Mouse (Mus musculus) embryonic facial prominence, embryonic 12.5 days (tissue): ENCODE data around the gene Atg16l2. TPM values are rescaled to one million over a fixed set of nuclear protein-coding genes. Genes with fewer than 3 reads are reported as not detected.

Source experiments
- ATAC-seq: fragments of 200-750 bp; cut with Nextera tagmentation; 2 replicates; pipeline ENCODE4 v1.8.0; 2017; ENCODE audit not compliant: insufficient number of reproducible peaks, insufficient read depth, low FRiP score, low TSS enrichment
- H3K27ac ChIP-seq: fragments of 300-500 bp; sonication (generic); 2 replicates; pipeline ENCODE4 v1.5.1; 2016; ENCODE audit warnings: mild to moderate bottlenecking
- H3K27me3 ChIP-seq: fragments of 300-500 bp; sonication (generic); 2 replicates; pipeline ENCODE4 v1.6.1; 2016; ENCODE audit warnings: mild to moderate bottlenecking, moderate library complexity
- H3K36me3 ChIP-seq: fragments of 300-500 bp; sonication (generic); 2 replicates; pipeline ENCODE4 v1.6.1; 2016; ENCODE audit warnings: mild to moderate bottlenecking
- H3K4me1 ChIP-seq: fragments of 300-500 bp; sonication (generic); 2 replicates; pipeline ENCODE4 v1.6.1; 2016
- H3K4me2 ChIP-seq: fragments of 300-500 bp; sonication (generic); replicated peaks from 2 replicates; pipeline ENCODE4 v1.6.1; 2016; ENCODE audit warnings: mild to moderate bottlenecking, moderate library complexity
- H3K4me3 ChIP-seq: fragments of 300-500 bp; sonication (generic); 2 replicates; pipeline ENCODE4 v1.5.1; 2016; ENCODE audit warnings: mild to moderate bottlenecking
- H3K9ac ChIP-seq: fragments of 300-500 bp; sonication (generic); 2 replicates; pipeline ENCODE4 v1.6.1; 2016; ENCODE audit warnings: mild to moderate bottlenecking, moderate library complexity
- H3K9me3 ChIP-seq: fragments of 300-500 bp; sonication (generic); 2 replicates; pipeline ENCODE4 v1.6.1; 2016; ENCODE audit warnings: mild to moderate bottlenecking, moderate library complexity
- WGBS: fragments of 180-500 bp; shearing (Covaris S2); methylation state at CpG from one replicate; pipeline ENCODE4 v1.1.7; 2016; 5-methylcytosine and 5-hydroxymethylcytosine counted together
- polyA plus RNA-seq: library from polyadenylated mRNA; unstranded; fragments of >200 nt; fragmentation: Nextera tagmentation; extraction: Ambion mirVana; gene quantifications from 2 replicates; pipeline ENCODE4 v1.2.1, GENCODE M21; 2016

The Atg16l2 gene
- polyA plus RNA-seq, 1 experiment from 2014 or later, result 18.1 TPM

- H3K9ac ChIP-seq, result no peak overlapping the region
- peak overlapping the region; percentile 56 for H3K4me3 ChIP-seq
- H3K27ac ChIP-seq, result 0 out of 2 replicates have a peak overlapping the region, but pooled peaks have one; percentile 87
- H3K4me1 ChIP-seq, result 0 out of 2 replicates have a peak, but pooled peaks cover 3% of the 10 kb centered on the region
- no peaks in the 10 kb centered on the region for H3K9me3 ChIP-seq
- no peaks in the 10 kb centered on the region for H3K27me3 ChIP-seq
- H3K4me2 ChIP-seq, result peak overlapping the region; percentile 49
- no peaks in the 10 kb centered on the region for H3K36me3 ChIP-seq
- WGBS, result 35% methylated on average over 5 of the region's 5 CpGs
- no peak; the same call in none of the 2 replicates for ATAC-seq
These were observed 7.9 kb upstream of the Atg16l2 start for GRCm38 (mm10) chr7:101309985-101310326.

GRCm38 (mm10) chr7:101306841-101307240, 4.8 kb upstream of the Atg16l2 start:
- Histone ChIP-seq H3K4me1 (0 out of 2 replicates have a peak, but pooled peaks cover 3% of the 10 kb centered on the region), H3K27ac (no peak overlapping the region)
- WGBS, result 34% methylated on average over 2 of the region's 2 CpGs

GRCm38 (mm10) chr7:101302691-101303090, 640 bp upstream of the Atg16l2 start:
- H3K27ac ChIP-seq, result no peak overlapping the region
- peak overlapping the region; percentile 71 for H3K4me3 ChIP-seq
- H3K9ac ChIP-seq, result peak overlapping the region; percentile 54; the same call in 1 of the 2 replicates
- peaks cover 16% of the 10 kb centered on the region for H3K27me3 ChIP-seq
- ATAC-seq, result no peak
- H3K9me3 ChIP-seq, result no peaks in the 10 kb centered on the region
- no peaks in the 10 kb centered on the region for H3K36me3 ChIP-seq
- peaks cover 12% of the 10 kb centered on the region for H3K4me1 ChIP-seq
- H3K4me2 ChIP-seq, result peak overlapping the region; percentile 78
- WGBS, result 24% methylated on average over 7 of the region's 7 CpGs

More at GRCm38 (mm10) chr7:101306841-101307240, 4.8 kb upstream of the Atg16l2 start:
- H3K36me3 ChIP-seq, result no peaks in the 10 kb centered on the region
- H3K4me2 ChIP-seq, result no peak overlapping the region
- H3K27me3 ChIP-seq, result no peaks in the 10 kb centered on the region
- ATAC-seq, result no peak
- no peak overlapping the region for H3K4me3 ChIP-seq
- no peaks in the 10 kb centered on the region for H3K9me3 ChIP-seq
- H3K9ac ChIP-seq, result no peak overlapping the region

DNA sequence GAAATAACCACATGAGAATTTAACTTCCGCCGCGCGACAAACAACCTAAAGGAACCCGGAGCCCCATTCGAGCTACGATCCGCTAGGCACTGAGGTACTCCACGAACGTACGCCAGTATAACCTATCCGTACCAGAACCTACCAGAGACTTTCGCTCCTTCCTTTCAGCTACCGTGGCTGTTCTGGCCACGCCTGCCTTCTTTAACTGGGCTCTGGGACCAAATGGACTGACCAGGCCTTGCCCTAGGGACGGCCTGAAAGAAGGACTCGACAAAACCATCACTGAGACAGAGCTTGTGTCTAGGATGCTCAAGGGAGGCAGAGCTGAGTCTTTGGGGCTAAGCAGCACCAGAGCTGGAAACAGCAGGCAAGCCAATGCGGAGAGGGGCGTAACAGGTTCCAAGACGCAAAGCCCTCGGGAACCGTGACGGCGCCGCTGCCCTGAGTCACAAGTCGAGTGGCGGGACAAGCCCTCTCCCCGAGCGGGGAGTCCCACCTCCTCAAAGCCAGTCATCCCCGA, 630 bp downstream of the Atg16l2 start:
- Histone ChIP-seq H3K36me3 (no peaks in the 10 kb centered on the region), H3K9ac (peak overlapping the region; percentile 54), H3K4me2 (peak overlapping the region; percentile 78), H3K4me1 (peaks cover 17% of the 10 kb centered on the region), H3K4me3 (peak overlapping the region; percentile 71), H3K27ac (no peak overlapping the region; the same call in 1 of the 2 replicates), H3K9me3 (no peaks in the 10 kb centered on the region), H3K27me3 (peaks cover 22% of the 10 kb centered on the region)
- under 1% methylated on average over 30 of the region's 30 CpGs for WGBS
- ATAC-seq, result 0 out of 2 replicates have a peak, but pooled peaks have one; percentile 0

- no peak for ATAC-seq
- H3K27ac ChIP-seq, result no peak overlapping the region
- H3K4me1 ChIP-seq, result peaks cover 19% of the 10 kb centered on the region
- no peaks in the 10 kb centered on the region for H3K36me3 ChIP-seq
- no peak overlapping the region for H3K9ac ChIP-seq
- WGBS, result 77% methylated on average over 3 of the region's 3 CpGs
- H3K27me3 ChIP-seq, result peaks cover 29% of the 10 kb centered on the region
- no peak overlapping the region for H3K4me3 ChIP-seq
- no peak overlapping the region for H3K4me2 ChIP-seq
- no peaks in the 10 kb centered on the region for H3K9me3 ChIP-seq
These were observed 3.7 kb downstream of the Atg16l2 start for GRCm38 (mm10) chr7:101298375-101298774.

GRCm38 (mm10) chr7:101297023-101297405, 5.0 kb downstream of the Atg16l2 start:
- H3K4me3 ChIP-seq, result peak overlapping the region; percentile 30
- H3K9ac ChIP-seq, result peak overlapping the region; percentile 25
- H3K4me1 ChIP-seq, result peaks cover 19% of the 10 kb centered on the region
- H3K9me3 ChIP-seq, result no peaks in the 10 kb centered on the region
- peak overlapping the region; percentile 65 for H3K4me2 ChIP-seq
- WGBS, result 21% methylated on average over 8 of the region's 8 CpGs
- ATAC-seq, result peak; percentile 49; the same call in 1 of the 2 replicates
- H3K27ac ChIP-seq, result no peak overlapping the region
- H3K36me3 ChIP-seq, result no peaks in the 10 kb centered on the region
- peaks cover 29% of the 10 kb centered on the region for H3K27me3 ChIP-seq

GRCm38 (mm10) chr7:101296252-101297022, 5.6 kb downstream of the Atg16l2 start:
- Histone ChIP-seq H3K27me3 (peaks cover 29% of the 10 kb centered on the region), H3K9me3 (no peaks in the 10 kb centered on the region), H3K9ac (peak overlapping the region; percentile 25), H3K4me2 (peak overlapping the region; percentile 65), H3K4me3 (peak overlapping the region; percentile 30), H3K36me3 (no peaks in the 10 kb centered on the region), H3K27ac (no peak overlapping the region), H3K4me1 (peaks cover 19% of the 10 kb centered on the region)
- 10% methylated on average over 35 of the region's 35 CpGs for WGBS
- peak; percentile 72 for ATAC-seq

GRCm38 (mm10) chr7:101295438-101295837, 6.6 kb downstream of the Atg16l2 start:
- peaks cover 2% of the 10 kb centered on the region; the same call in 1 of the 2 replicates for H3K36me3 ChIP-seq
- H3K27ac ChIP-seq, result no peak overlapping the region
- 55% methylated on average over 1 of the region's 1 CpGs for WGBS
- H3K4me2 ChIP-seq, result no peak overlapping the region
- no peak for ATAC-seq
- peaks cover 11% of the 10 kb centered on the region for H3K4me1 ChIP-seq
- H3K9ac ChIP-seq, result no peak overlapping the region
- no peak overlapping the region for H3K4me3 ChIP-seq
- H3K9me3 ChIP-seq, result no peaks in the 10 kb centered on the region
- H3K27me3 ChIP-seq, result peaks cover 28% of the 10 kb centered on the region

DNA sequence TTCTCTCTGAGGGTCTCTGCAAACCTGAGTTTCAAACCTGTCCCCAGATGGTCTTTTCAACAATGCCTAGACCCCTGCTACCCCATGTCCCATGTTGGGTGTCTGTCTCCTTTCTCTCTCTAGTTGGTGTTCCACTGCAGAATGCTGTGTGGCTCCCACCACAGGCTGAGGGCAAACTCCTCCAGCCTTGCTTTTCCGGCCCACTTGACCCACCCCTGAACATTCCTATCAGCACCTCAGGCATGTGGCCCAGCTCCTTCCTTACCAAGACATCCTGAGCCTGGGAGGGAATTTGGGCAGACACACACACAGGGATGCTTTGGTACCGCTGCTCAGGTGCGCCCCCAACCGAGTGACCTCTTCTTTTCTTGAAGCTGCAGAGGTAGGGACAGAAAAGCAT, 8.4 kb downstream of the Atg16l2 start:
- no peak overlapping the region for H3K4me2 ChIP-seq
- 0 out of 2 replicates have a peak, but pooled peaks cover 12% of the 10 kb centered on the region for H3K27me3 ChIP-seq
- H3K9me3 ChIP-seq, result no peaks in the 10 kb centered on the region
- peaks cover 7% of the 10 kb centered on the region for H3K4me1 ChIP-seq
- H3K27ac ChIP-seq, result no peak overlapping the region
- no peak for ATAC-seq
- H3K36me3 ChIP-seq, result peaks cover 14% of the 10 kb centered on the region
- no peak overlapping the region for H3K4me3 ChIP-seq
- 54% methylated on average over 4 of the region's 4 CpGs for WGBS
- H3K9ac ChIP-seq, result no peak overlapping the region

DNA sequence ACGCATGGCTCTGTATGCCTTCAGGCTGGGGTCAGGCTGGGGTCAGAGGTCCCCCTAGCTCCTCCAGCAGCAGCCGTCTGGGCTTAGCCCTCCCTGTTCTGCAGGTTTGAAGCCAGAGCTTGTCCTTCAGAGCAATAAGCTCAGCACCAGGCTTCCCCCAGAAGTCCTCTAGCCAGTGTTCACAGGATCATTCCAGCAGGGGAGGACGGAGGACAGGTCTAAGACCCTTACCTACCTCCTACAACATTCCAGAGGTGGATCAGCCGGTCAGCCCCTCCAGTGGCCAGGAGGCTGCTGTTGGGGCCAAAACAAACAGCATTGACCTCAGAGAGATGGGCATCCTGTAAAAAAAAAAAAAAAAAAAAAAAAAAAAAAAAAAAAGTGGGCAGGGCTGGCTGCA, 8.9 kb downstream of the Atg16l2 start:
- peaks cover 7% of the 10 kb centered on the region for H3K4me1 ChIP-seq
- peaks cover 14% of the 10 kb centered on the region for H3K36me3 ChIP-seq
- ATAC-seq, result no peak
- no peak overlapping the region for H3K4me2 ChIP-seq
- WGBS, result 44% methylated on average over 4 of the region's 4 CpGs
- H3K27me3 ChIP-seq, result 0 out of 2 replicates have a peak, but pooled peaks cover 12% of the 10 kb centered on the region
- no peaks in the 10 kb centered on the region for H3K9me3 ChIP-seq
- H3K9ac ChIP-seq, result no peak overlapping the region
- no peak overlapping the region for H3K4me3 ChIP-seq
- no peak overlapping the region for H3K27ac ChIP-seq

DNA sequence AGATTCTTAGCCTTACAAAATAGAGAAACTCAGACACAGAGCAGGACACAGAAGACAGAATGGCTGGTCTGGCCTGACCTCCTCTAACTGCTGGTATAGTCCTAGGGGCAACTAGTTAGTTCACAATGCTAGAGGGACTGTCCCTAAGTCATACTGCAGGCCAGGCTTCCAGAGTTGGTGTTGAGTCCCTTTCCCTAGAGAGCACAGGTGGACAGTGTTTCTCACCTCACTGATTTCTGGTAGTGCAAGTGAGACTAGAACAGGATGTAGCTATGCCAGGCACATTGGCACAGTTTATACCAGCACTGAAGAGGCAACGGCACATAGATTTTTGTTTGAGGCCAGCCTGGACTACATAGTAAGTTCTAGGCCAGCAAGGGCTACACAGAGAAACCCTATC, 9.4 kb downstream of the Atg16l2 start:
- peaks cover 14% of the 10 kb centered on the region for H3K36me3 ChIP-seq
- H3K4me1 ChIP-seq, result peaks cover 7% of the 10 kb centered on the region
- H3K27me3 ChIP-seq, result 0 out of 2 replicates have a peak, but pooled peaks cover 12% of the 10 kb centered on the region
- H3K4me2 ChIP-seq, result no peak overlapping the region
- no peak overlapping the region for H3K4me3 ChIP-seq
- ATAC-seq, result no peak
- no peak overlapping the region for H3K9ac ChIP-seq
- no peaks in the 10 kb centered on the region for H3K9me3 ChIP-seq
- 97% methylated on average over 1 of the region's 1 CpGs for WGBS
- H3K27ac ChIP-seq, result no peak overlapping the region

DNA sequence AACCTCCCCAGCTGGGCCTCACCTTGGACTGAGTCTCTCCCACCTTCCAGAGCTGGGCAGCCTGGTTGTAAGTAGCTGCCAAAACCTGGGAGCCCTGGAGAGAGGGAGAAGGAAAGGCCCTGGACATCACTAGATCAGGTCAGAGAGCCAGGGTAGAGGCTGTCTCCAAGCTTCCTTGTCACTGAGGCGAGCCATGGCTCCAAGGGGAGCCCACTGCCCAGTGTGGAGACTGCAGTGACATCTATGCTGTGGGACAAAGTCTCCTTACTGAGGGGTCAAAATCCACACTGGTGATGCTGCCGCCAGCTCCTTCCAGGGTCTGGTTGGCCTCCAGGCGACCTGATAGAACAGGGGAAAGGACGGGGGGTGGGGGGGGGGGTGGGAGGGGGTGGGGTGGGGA, 10.0 kb downstream of the Atg16l2 start:
- Histone ChIP-seq H3K4me3 (no peak overlapping the region), H3K27ac (no peak overlapping the region), H3K4me2 (no peak overlapping the region), H3K27me3 (0 out of 2 replicates have a peak, but pooled peaks cover 10% of the 10 kb centered on the region), H3K36me3 (peaks cover 14% of the 10 kb centered on the region), H3K9me3 (no peaks in the 10 kb centered on the region), H3K9ac (no peak overlapping the region), H3K4me1 (peaks cover 6% of the 10 kb centered on the region)
- 60% methylated on average over 3 of the region's 4 CpGs for WGBS
- no peak for ATAC-seq
